Mouse (Mus musculus): ENCODE data around the gene Cxadr.
"Not testable (repeated sequence)": the region's sequence is repeated elsewhere in the genome, so short reads cannot be mapped to it uniquely, and the experiment has no call there.

The Cxadr gene

DNA sequence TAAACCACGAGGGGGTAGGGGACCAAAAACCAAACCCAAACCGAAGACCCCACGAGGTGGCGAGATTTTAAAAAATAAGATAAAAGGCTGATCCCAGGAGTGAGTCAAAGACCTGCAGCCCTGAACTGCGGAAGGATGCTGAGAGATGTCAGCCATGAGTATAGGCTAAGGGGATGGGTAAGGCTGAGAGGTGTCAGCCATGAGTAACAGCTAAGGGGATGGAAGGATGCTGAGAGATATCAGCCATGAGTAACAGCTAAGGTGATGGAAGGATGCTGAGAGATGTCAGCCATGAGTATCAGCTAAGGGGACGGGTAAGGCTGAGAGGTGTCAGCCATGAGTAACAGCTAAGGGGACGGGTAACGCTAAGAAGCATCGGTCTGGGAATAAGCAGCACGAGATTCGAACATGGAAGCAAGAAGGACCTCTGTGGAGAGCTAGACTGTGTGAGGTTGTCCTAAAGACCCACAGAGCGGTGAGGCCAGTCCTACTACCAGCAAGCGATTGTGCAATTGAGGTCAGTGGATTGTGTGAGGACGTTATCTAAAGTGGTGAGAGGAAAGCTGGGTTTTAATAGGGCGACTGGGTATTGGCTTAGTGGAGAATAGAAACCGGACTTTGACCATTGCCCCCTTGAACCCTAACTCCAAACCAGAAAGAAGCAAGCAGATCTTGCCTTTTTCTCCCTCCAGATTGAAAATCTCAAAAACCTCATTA lies 6.3 kb downstream of the Cxadr start:
- no peak for DNase-seq

DNA sequence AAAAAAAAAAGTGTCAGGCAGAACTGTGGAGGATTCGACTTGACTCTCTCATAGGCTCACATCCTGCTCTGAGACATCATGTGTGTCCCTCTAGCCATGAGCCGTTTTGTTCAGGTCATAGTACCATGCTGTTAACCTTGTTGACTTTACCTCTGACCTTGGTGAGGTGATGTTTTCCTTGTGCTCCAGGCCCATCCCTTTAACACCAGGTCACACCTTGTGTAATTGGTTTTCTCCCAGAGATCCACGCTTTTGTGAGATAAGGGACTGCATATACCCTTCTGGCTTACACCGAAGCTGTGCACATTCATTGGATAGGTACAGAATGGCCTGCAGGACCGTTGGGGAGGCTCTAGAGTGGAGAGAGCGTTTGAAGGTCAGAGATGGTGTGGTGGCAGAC lies 8.0 kb downstream of the Cxadr start:
- no peak for DNase-seq

DNA sequence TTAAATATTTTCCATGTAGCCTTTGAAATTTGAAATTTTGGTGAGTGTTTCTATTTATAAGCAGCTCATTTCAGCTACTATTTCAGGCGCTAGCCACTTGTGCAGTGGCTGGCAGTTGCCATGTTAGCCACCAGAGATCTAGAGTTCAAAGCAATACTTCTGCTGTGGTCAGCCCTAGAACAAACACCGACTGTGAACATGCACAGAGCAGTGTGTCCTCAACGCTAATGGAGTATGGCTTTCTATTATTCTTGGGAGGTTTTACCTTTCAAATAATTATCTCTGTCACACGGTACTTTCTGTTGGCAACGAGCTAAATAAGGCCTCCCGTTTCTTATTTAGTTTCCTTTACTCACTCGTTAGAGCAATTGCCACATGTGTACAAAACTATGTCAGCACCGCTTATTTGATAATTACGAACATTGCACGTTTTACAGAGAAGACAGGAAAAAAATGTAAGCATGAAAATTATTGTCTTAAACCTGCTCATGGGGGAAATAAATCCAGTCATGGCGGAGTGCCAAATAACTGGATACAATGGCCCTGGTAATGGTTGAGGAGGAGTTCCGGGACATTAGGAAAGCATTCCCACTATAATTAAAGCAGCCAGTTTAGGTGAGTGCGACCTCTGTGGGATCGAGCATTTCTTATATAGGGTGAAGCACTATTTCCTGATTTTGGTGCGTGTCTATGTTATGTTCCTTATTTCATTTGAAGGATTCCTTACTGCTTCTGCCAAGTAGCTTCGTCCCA lies 12.0 kb downstream of the Cxadr start:
- no peak for DNase-seq

DNA sequence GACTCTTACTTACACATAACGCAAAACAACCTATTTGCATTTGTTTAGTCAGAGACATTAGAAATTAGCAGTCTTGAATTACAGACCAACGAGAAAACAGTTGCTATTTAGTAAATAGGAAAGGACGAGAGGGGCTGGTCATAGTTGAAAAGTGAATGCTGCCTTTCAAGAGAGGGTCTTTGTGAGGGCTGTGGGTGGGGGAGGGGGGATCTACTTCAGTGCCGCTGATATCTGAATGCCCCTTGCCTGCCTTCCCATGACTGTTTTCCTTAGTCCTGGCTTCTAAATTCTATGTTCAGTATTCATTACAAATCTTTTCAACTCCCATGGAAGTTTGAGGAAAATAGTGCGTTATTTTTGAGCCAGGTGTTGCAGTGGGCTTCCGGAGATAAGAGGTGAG lies 12.7 kb downstream of the Cxadr start:
- DNase-seq: no peak

DNA sequence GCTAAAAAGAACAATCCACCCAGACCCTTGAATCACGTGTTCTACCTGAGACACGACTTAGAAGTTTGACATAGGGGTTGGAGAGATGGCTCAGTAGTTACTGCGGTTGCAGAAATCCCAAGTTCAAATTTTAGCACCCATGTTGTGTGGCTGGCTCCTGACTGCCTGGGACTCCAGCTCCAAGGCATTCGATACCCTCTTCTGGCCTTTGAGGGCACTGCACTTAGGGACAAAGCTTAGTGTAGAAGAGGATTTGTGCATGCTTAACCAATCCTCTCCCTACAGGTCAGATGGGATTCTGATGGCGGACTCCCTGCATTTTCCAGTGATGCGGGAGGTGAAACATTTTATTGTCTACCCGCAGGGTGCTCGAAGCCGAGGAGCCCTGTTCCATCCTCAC lies 15.6 kb downstream of the Cxadr start:
- DNase-seq: peak in 1 of 2 experiments; percentile 30

DNA sequence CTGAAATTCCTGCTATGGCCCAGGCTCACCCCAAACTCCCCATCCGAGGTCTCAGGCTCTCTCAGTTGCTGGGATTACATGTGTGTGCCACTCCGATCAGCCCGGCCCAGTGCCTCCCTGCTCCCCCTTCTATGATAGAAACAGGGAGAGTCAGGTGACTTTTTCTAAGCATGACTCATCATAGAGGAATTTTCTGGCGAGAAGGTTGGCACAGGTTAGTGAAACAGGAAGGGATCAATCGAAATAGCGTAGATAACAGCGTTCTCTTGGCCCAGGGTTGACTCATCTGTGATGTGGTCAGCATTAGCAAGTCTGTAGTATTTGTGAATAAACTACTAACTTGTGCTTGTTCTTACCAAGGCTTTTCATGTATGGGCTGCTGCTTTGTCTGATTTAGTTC lies 16.7 kb downstream of the Cxadr start:
- no peak for DNase-seq

DNA sequence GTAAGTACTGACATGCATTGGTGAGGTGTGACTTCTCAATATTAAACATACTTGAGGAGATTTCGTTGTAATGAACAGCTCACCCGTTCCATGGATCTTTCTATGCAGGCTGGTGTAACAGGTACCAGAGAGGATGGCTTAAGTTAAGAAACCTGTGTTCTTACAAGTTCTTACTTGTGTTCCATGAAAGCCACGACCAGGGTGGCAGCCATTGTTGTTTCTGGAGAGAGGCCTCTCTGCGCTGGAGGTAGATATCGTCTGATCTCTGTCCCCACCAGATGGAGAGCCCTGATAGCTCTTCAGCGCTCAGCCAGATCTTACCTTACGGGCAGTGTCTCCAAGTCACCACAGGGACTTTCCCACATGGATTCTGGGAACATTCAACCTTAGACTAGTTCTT lies 18.4 kb downstream of the Cxadr start:
- DNase-seq: no peak

DNA sequence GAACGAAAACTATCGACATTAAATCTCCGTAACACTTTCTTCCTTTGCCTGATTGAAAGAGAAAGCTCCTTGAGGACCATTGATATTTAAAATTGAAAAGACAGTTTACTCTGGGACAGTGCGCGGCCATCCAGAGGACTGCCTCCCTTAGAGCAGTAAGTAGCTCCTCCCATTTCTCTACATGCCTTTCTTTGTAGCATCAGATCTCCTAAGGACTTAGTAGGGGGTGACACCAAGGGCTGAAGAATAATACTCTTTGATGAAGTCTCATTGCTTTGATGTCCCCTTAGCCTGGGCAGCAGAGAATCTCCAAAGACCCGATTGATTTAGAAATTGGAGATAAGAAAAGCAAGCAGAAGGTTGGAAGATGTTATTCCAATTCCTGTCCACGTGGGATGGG lies 20.3 kb downstream of the Cxadr start:
- DNase-seq: no peak

DNA sequence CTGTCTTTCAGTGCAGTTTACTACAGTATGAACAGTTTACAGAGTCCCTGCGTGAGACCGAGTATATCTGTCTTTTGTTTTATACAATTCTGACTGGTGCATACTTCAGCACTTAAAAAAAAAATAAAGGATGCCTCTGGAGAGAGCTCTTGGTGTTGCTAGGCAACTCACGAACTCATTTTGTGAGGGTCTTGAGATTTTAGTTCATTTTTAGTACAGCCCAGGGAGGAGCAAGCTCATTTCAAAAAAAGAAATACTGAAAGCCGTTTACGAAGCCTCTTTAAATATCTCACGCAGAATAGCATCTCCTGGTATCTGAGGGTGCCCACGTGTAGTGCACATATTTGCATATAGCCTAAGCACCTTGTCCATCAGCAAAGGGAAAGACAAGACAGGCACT lies 20.9 kb downstream of the Cxadr start:
- no peak for DNase-seq

DNA sequence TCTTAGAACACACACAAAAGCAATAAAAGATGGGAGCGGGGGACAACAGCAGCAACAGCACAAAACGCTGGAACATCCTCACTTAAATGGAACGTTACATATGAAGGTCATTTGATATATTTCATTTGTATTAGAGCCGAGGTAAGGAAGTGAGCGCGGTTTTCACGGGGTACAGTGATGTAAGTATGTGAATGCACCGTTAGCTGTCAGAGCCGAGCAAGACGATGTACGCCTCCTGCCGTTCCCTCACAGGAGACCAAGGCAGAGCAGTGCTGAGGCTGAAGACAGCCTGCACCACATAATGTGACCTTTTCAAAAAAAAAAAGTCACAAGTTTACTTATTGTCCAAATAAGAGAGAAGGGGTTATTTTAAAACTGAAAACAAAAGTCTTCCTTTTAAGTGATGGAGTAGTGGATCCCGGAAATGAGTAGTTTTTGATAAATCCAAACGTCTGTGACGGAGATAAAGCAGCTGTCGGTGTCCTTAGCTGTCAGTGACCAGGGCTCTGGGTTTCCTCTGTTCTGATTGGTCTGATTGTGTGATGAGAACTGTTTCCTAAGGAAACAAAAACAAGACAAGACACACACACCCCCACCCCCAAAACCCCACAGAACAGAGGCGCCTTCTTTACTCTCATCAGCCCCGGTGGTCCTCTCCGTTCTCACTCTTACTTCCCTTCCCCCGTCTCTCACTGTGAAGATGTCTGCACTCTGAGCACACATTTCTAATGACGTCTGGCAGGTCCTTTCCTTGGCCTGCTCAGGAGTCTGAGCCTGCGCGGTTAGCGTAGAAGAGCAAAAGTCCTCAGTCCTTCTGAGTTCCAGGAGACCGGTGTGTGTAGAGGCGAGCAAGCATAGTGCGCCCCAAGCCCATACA lies 24.9 kb downstream of the Cxadr start:
- DNase-seq: no peak

DNA sequence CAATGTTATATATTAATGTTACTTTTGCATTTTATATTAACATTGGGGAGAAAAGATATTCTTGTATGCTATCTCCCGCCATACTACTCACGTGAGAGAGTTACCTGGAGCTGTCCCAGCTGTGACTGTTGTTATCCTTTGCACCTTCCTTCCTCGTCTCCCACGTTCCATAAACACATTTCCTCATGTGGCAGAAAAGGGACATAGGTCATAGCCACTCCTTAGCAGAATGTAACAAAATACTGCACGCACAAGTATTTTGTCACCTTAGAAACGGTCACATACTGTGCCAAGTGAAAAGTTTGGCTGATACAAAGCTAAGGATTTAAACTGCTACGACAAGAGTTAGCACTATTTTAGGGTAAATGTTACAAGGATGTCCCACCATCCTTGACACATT lies 26.3 kb downstream of the Cxadr start:
- DNase-seq: no peak

DNA sequence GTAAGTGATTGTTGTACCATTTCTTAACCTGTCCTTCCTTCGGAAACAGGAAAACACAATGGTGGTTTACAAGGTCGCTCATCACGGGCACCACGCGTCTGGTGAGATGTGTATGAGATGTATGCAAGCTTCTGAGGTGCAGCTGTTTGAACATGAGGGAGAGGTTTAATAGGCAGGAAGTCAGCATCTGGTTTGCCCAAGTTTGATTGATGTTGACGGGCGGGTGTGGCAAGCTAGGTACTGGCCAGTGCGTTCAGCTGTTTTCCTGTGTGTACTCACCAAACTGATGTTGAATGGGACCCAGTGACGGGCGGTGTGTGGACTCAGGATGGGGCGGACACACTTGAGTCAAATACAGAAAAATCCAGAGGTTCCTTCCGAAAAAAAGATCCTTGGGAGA lies 26.7 kb downstream of the Cxadr start:
- no peak for DNase-seq

DNA sequence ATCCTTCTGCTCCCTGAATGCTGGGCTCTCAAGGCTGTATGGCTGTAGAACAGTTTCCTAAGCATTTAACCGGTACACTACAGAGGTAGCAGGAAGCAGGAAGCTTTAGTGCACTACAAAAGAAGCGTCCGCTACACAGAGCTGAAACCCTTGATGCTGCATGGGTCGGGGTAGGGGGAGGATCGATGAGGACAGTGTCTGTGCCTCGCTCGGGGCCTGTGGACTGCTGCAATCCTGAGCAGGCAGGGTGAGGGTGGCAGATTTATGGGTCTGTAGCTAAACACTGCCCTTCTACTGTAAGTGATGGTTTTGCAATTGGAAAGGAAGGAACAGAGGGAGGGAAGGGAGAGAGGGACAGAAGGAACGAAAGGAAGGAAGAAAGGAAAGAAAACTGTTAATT lies 35.9 kb downstream of the Cxadr start:
- no peak for DNase-seq

DNA sequence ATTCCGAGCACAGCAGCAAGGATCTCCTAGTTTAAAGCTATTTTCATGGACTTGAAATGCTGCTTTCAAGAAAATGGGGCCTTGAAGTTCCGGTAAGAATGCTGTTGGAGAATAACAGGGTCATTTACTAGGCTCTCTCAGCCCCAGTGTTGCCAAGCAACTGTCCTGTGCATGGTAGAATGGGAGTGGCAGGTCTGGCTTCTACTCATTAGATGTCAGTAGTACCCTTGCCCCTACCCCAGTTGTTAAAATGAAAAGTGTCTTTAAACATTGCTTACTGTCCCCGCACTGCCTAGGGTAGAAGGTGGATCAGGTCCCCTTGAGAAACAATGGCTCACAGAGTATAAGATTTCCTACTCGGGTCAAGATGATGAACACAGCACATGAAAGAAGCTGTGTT lies 40.1 kb downstream of the Cxadr start:
- no peak for DNase-seq

DNA sequence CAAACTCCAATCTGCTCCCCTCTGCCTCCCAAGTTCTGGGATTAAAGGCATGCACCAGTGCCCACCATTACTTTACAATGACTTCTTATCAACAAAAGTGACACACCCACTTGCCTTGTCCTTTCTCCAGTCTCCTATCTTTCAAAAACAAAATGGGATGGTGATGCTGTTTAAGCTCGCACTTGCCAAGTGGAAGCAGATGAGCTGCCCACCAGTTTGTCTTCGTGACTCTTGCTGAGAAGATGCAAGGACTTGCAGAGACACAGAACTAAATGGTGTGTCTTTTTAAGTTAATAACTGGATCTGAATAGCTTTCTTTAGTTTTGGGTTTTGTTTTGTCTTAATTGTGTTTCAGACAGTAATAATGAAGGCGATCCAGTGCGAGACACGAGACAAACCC lies 41.5 kb downstream of the Cxadr start:
- no peak for DNase-seq

DNA sequence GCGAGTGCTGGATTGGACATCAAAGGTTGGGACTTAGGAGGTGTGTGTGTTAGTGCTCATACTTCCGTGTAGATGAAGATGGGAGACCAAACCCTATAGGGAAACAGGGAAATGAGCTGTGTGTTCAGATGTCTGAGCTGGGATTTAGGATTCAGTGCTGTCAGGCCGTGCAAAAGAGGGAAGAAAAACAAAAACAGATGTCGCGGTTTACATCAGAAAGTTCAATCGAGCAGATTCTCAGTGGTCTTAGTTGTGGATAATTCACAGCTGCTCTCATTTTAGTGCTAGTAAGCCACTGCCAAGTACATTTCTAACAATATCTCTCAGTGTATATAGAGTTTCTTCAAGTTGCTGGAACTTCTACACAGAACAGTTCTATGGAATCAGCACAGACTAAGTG lies 42.5 kb downstream of the Cxadr start:
- DNase-seq: no peak

DNA sequence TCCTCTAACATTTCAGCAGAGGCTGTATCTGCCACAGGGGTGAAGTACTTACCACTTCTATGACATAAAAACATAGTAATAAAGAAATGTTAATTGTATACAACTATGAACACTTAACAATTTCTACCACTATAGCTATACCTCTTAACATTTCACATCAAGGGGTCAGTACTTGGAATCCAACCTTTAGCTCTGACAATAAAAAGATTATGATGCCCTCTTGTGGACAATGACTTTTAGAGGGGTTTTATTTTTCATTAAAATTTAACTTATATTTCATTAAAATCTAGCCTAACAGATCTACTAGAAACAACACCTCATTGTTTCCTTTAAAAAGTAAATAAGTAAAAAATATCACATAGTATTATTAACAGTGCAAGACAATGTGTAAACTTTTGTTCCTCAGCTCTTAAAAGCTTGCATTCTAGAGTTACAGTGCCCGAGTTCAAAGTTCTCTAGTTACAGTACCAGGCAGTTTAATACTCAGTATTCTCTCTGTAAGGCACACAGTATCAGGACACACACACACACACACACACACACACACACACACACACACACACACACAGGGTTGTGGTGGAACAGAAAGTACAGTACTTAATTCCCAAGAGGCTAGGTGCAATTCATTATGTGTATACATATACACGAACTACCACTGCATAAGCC lies 45.5 kb downstream of the Cxadr start:
- DNase-seq: no peak

DNA sequence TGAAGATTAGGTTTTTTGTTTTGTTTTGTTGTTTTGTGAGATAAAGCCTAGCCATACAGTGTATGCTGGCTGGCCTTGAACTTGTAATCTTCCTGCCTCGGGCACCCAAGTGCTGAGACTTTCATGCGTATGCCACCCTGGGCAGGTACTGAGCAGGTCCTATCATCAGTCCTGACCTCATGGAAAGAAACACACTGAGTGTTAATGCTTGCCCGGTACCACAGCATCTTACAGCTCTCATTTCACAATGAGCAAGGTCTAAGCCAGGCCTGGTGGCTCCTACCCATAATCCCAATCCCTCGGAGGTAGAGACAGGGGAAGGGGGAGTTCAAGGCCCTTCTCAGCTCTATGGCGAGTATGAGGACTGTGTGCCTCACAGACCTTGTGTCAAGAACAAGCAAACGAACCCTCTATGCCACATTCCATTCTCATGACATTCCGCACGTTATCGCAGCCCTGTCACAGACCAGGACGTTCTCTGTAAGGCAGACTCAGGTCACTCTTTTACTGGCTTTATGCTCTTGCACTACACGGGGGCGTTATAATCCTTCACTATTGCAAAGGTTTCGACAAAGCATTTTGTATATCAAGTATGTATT lies 46.1 kb downstream of the Cxadr start:
- DNase-seq: no peak

DNA sequence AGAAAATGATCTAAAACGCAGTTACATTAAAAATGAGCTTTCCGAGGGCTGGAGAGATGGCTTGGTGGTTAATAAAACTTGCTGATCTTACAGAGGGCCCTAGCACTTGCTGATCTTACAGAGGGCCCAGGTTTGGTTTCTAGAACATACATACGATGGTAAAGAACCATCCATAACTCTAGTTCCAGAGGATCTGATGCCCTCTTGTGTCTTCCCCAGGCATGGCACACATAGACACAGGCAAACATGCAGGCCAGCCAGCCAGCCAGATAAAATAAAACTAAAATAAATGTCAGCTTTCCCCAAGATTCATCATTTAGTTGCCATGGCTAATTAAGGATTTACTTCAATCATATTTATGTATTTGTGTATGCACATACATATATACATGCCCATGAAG lies 56.5 kb downstream of the Cxadr start:
- no peak for DNase-seq

DNA sequence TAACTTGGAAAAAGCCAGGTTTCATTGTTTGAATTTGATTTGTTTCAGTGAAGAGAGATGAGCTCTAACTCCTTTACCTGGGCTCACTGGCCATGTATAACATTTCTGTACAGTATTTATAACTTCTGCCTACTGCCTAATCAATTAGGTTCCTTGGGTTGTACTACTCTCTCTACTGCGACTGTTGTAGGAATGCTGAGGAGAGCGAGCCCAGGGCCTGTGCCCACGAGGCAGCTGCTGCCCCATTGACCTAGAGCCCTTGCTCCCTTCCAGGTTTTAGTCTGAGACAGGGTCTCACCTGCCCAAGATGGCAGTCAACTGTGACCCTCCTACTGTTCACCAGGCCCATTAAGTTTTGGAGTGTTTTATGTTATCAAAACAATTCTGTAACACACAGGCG lies 60.2 kb downstream of the Cxadr start:
- DNase-seq: no peak

DNA sequence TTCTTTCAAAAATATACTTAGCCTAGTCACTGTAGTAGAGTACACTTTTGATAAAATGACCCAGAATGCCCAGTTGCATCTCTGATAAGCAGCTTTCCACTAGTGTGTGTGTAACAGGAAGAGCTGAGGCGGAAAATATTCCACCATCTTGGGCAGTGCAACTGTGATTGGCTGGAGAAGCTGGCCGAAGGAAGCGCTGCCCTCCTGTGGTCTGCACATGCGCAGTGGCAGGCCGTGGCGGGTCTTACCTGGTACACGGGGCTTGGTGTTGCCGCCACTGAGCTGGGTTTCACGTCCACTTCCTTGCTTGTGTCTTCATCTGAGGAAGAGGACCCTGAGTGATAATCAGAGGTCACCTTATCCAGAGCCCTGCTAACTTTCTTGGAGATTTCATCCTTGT lies 63.3 kb downstream of the Cxadr start:
- DNase-seq: not testable (repeated sequence)

DNA sequence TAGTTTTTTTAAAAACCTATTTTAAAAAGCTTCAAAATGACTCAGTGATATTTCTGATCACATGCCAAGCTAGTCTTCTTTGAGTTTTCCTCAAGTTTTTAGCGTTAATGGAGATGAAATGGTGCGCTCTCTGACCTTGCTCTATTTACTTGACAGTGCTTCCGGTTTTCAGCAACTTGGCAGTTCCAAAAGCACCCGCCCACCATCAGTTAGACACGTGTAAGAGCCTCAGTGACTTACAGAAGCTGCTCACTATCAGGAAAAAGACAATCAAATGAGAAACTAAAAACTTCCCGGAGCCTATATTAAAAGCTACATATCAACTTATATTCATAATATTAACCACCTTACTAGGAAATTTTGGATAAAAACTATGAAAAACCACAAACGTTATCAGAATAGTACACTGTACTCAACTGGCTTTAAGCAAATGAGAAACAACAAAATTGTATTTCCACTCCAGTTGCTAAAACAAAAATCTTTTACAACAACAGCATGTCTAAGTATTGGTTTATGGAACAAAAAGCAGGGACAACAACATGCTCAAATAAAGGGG lies 70.3 kb downstream of the Cxadr start:
- no peak for DNase-seq

All from spleen, adult 18-20 months (tissue).